Mouse (Mus musculus): ENCODE data around the gene Ppfia2.

Ppfia2 gene

DNA sequence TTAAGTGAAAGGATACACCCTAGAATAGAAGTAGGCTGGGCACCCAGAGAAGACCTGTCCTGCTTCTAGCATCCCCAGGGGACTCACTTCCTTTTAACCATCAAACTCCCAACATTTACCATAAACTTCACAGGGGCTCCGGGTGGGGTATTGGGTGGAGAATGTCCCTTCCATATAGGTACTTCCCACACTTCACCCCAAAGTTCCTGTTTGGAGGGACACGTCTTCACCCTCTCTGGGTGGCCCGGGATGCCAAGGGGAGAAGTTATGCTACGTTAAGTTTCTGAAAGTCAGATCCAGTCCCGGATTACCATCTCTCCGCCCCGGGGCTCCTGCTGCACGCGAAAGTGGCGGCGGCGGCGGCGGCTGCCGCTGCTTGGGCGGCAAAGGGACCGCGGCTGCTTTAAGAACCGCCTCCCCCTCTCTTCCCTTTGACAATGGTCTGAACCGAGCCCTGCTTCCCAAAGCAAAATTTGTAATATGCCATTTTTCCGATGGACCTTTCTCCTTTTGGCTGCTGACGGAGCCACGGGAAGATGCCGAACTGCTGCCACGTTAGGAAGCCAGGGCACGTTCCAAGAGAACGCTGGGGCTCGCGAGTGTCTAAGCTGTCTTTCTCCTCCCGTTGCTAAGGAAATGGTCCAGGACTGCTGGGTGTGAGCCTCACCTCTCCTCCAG, at the start of gene Ppfia2:
TSS of gene Ppfia2 (plus strand) at position 485 of the 678 bp plus-strand sequence.
- peak; percentile 16 for DNase-seq (ENCODE audit: low read depth, low spot score)

DNA sequence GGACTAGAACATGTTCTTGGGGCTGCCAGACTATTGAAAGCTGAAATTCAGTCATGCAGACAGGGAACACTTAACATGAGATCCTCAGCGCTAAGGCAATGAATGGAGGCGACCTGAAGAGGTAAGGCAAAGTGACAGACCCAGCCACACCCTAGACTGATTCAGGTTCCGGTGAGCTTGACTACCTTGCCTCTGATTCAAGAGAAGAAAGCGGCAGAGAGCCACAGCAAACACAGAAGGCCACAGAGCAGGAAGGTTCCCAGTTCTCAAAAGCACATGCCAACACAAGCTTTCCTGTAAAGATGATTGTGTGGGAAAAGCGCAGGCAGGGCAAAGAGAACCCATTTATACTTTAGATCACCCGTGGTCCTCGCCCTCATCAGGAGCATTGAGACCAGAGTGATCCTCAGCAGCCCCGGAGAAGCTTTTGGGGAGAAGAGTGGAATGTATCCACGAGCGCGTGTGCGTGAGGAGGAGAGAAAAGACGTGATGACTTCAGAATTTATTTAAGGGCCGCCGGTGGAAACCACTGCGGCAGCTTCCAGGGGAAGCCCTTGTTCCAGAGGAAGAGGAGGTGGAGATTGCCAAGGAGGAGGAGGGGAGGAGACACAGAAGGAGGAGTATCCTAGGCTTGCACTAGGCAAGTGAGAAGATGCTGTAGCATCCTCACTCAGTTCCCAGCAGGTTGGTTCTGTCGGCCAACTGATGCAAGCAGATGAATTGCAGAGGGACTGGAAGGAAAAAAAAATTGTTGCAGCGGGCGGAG, 1.0 kb upstream of the Ppfia2 start:
- no peak for DNase-seq (ENCODE audit: low read depth, low spot score)

- no peak for DNase-seq (ENCODE audit: low read depth, low spot score)
These were observed 530 bp downstream of the Ppfia2 start for GRCm38 (mm10) chr10:106470533-106471205.

GRCm38 (mm10) chr10:106509281-106510165, 39.4 kb downstream of the Ppfia2 start:
- DNase-seq (ENCODE audit: low read depth, low spot score), result no peak

GRCm38 (mm10) chr10:106566036-106566435, 95.9 kb downstream of the Ppfia2 start:
- no peak for DNase-seq (ENCODE audit: low read depth, low spot score)

- no peak for DNase-seq (ENCODE audit: low read depth, low spot score)
These were observed 114.9 kb downstream of the Ppfia2 start for GRCm38 (mm10) chr10:106585026-106585425.

DNA sequence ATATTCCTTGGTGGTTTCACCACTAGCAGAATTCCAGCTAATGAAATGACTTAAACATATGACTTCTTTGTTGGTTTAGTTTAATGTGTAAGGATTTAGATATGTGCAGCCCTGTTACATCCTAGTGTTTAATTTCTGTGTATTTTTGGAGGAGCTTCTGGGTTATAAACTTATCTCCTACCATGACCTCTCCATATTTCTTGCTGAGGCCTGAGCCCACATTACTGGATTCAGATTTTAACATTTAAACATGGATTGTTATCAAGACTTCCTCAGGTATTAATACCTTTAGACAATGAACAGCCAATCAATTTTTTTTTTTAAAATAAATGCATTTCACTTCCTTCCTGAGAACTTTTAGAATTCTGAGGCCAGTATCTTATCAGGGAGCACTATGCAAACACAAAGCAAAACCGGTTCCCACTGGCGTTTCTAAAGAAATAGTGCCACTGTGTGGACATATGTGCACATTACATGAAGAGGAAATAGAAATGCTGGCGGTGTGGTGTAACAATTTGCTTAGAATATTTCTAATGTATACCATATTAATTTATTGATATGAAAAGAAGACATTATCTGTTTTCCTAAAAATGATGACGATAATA, 115.4 kb downstream of the Ppfia2 start:
- peak; percentile 51 for DNase-seq (ENCODE audit: low read depth, low spot score)

DNA sequence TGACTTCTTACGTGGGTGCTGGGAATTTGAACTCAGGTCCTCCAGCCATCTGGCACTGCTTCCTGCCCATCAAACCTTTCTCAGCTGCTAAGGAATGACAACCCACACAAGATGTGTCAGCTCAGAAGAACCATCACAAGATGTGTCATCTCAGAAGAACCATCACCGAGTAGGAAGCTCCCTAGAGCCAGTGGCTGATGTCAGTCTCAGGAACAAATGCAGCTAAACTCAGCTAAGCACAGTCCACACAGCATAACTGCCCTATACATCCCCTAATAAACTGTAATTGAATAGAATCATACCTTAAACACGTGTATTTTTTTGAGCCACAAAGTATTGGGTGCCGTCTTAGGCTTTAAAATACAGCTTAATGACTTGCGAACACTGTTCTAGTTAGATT, 117.7 kb downstream of the Ppfia2 start:
- DNase-seq (ENCODE audit: low read depth, low spot score), result no peak

DNA sequence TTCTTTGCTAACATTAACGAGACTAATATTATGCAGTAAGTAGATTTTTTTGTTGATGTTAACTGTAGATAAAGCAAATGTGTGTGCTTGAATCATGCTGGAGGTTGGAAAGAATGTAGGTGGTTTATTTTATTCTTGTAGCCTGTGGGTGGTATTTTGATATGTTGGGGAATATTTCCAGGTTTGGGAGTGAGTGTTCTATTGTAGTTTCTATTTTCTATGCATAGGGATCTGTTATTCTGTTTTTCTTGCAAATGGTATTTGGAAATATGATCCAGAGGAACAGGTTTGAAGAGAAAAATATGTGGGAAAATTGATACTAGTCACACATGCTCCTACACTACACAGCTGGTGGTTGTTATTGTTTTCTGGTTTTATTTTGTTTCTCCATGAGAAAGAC, 120.8 kb downstream of the Ppfia2 start:
- DNase-seq (ENCODE audit: low read depth, low spot score), result no peak

GRCm38 (mm10) chr10:106596976-106597375, 126.8 kb downstream of the Ppfia2 start:
- DNase-seq (ENCODE audit: low read depth, low spot score), result no peak

DNA sequence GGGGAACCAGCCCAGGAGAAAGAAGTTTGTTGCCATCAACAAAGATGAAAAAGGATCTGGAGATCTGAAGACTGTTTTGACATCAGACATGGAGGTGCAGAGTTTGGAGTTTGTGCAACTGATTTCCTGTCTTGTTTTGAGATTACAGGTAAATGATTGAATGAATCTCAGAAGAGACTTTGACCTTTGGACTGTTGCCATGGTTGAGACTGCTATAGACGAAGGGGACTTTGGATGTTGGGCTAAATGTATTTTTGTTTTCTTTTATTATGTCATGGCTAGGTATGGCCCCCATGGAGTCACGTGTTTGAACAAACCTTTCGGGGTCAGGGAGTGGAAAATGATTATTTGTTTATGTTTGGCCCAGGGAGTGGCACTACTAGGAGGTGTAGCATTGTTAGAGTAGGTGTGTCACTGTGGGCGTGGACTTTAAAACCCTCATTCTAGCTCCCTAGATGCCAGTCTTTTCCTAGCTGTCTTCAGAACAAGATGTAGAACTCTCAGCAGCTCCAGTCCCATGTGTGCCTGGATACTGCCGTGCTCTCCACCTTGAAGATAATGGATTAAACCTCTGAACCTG, 133.3 kb downstream of the Ppfia2 start:
- no peak for DNase-seq (ENCODE audit: low read depth, low spot score)

GRCm38 (mm10) chr10:106609177-106609981, 139.2 kb downstream of the Ppfia2 start:
- DNase-seq (ENCODE audit: low read depth, low spot score), result peak; percentile 46

DNA sequence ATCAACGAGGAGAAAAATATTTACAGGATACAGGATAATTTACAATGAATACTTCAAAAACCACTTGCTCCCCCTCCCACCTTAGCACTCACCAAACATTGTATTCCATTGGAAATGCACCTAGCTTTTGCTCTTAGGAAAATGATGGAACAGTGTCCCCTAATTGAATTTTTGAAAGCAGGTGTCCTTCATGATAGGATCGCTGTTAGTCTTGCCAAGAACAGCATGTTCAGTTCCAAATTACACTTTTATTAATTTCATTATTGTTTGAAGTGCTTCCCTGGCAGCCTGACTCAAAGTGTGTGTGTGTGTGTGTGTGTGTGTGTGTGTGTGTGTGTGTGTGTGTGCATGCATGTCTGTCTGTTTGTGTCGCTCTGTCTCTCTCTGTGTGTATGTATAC, 140.1 kb downstream of the Ppfia2 start:
- no peak for DNase-seq (ENCODE audit: low read depth, low spot score)

GRCm38 (mm10) chr10:106618194-106618593, 148.1 kb downstream of the Ppfia2 start:
- DNase-seq (ENCODE audit: low read depth, low spot score), result no peak

DNA sequence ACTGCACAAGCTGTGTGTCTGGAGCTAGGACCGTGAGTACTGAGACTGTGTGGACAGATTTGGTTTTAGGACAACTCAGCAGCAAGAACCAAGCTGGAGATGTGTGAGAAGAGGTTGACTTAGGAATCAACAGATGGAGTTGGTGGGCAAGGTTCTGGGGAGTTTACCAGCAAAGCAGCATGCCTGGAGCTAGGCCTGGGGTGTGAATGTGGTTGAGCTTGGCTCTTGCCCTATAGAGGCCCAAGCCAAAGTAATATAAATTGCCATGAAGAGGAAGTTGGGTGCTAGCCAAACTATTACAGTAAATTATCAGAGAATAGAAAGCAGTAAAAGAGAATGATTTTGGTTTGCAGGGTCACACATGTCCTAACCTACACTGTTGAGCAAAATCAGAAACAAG, 150.8 kb downstream of the Ppfia2 start:
- DNase-seq (ENCODE audit: low read depth, low spot score), result no peak

- DNase-seq (ENCODE audit: low read depth, low spot score), result no peak
These were observed 153.2 kb downstream of the Ppfia2 start for GRCm38 (mm10) chr10:106623342-106623741.

DNA sequence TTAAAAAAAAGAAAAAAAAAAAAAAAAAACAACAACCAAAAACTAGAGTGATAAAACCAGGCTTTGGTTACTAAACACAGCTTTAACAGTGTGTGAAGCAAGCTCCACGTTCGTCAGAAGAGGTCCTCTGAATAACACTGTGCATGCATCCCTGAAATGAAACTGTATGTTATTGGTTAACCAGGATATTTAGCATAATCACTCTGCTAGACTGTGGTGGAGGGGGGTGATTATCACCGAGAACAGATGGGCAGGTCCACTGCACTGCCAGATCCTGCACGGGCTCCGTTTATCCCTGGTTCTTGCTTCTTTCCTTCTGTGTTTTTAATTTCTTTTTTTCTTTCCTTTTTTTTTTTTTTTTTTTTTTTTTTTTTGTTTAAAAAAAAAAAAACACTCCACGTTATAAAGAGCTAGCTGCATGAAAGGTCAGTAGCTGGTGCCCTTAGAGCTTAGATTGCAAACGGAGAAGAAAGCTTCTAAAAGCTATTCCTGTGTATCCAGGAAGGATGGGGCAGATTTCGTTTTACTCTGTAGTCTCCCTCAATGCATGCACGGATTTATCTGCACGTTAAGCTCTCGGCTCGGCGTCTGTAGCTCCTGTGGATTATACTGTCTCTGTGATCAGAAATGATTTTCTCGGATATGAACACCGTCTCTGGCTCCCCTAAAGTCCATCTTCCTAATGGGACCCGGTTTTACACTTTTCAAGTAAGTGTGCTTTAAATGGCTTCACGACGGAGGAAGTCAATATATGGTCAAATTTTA, 162.2 kb downstream of the Ppfia2 start:
- DNase-seq (ENCODE audit: low read depth, low spot score), result no peak

DNA sequence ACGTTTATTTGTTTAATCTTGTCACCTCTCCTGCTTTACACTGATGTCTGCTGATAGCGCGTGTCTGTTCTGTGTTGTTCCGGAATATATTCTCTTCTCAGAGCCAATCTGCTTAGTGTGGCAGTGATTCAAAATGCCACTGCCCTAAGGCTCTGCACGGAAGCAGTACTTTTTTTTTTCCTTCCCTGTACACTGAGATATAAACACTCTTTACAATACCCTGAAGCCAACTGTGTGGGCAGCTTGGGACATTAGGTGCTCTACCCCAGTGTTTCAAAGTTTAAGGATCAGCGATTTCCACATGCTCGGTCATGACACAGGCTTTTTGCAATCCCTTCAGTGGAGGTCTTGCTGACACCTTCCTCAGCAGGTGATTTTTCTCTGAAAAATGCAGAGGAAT, 163.8 kb downstream of the Ppfia2 start:
- DNase-seq (ENCODE audit: low read depth, low spot score), result no peak

DNA sequence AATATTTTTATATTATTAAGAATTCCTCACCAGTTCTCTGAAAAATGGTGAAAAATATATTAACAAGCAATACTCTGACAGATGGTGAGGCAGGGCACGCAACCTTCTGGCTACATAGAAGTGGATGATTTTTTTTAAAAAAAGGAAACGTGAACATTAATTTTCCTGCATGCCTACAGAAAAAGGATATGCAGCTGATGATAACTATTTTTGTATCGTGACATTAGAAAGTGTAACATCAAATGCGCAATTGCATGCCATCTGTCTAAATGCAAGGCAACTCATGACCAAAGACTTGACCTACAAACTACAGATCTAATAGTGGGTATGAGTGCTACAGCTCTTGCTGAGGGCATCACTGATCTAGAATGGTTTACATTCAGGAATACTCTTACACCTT, 182.1 kb downstream of the Ppfia2 start:
- DNase-seq (ENCODE audit: low read depth, low spot score), result no peak

Data from forelimb bud, embryonic 11.5 days (tissue).